Mouse (Mus musculus): ENCODE measurements at regions not wholly inside any gene's neighbourhood (a gene's known extent, or its start where the extent isn't known, plus 50 kb on each side); places are given as distances from the start of the nearest gene placed in this dataset.
"Not testable (repeated sequence)": the region's sequence is repeated elsewhere in the genome, so short reads cannot be mapped to it uniquely, and the experiment has no call there.

GRCm38 (mm10) chr12:47160626-47161025 lies 341.9 kb upstream of the Nova1 start:
- ATAC-seq (ENCODE audit: low FRiP score, low read depth) = no peak
- H3K27me3 ChIP-seq = 0 out of 2 replicates have a peak, but pooled peaks cover 2% of the 10 kb centered on the region
- no peak overlapping the region for H3K4me2 ChIP-seq (replicated peaks)
- H3K36me3 ChIP-seq = no peaks in the 10 kb centered on the region
- WGBS = 61% methylated on average over 1 of the region's 1 CpGs
- no peaks in the 10 kb centered on the region for H3K9me3 ChIP-seq
- peaks cover 6% of the 10 kb centered on the region; the same call in 1 of the 2 replicates for H3K4me1 ChIP-seq
- no peak overlapping the region for H3K27ac ChIP-seq
- no peak overlapping the region for H3K4me3 ChIP-seq
- no peak overlapping the region for H3K9ac ChIP-seq

GRCm38 (mm10) chr12:47155916-47156315 lies 337.2 kb upstream of the Nova1 start:
- ATAC-seq (ENCODE audit: low FRiP score, low read depth); H3K27ac ChIP-seq; H3K4me1 ChIP-seq; H3K9me3 ChIP-seq; H3K4me2 ChIP-seq (replicated peaks); H3K9ac ChIP-seq; H3K27me3 ChIP-seq; H3K36me3 ChIP-seq; H3K4me3 ChIP-seq: not testable (repeated sequence)
- 39% methylated on average over 3 of the region's 3 CpGs for WGBS

GRCm38 (mm10) chr12:47140677-47141076 lies 321.9 kb upstream of the Nova1 start:
- Histone ChIP-seq H3K9ac (no peak overlapping the region), H3K4me1 (no peaks in the 10 kb centered on the region), H3K9me3 (no peaks in the 10 kb centered on the region), H3K27me3 (no peaks in the 10 kb centered on the region), H3K27ac (no peak overlapping the region), H3K4me2 (replicated peaks) (no peak overlapping the region), H3K36me3 (no peaks in the 10 kb centered on the region), H3K4me3 (no peak overlapping the region)
- WGBS = 65% methylated on average over 4 of the region's 4 CpGs
- no peak for ATAC-seq (ENCODE audit: low FRiP score, low read depth)

DNA sequence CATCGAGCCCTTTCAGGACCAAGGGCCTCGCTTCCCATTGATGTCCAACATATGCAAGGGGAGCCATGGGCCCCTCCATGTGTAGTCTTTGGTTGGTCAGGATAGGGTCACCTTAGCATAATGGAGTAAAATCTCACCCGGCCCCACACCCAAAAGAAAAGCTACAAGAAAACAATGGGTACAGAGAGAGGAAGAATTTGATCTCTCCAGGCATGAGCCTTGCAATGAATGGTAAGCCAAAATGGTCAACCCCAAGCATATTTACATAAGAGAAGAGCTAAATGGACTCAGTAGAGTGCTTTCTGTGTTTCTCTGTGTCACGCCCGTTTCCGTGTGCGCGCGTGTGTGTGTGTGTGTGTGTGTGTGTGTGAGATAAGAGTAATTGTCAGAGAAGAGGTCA lies 311.1 kb upstream of the Nova1 start:
- H3K4me1 ChIP-seq = no peaks in the 10 kb centered on the region
- 95% methylated on average over 9 of the region's 9 CpGs for WGBS
- H3K9me3 ChIP-seq = no peaks in the 10 kb centered on the region
- ATAC-seq (ENCODE audit: low FRiP score, low read depth) = no peak
- no peak overlapping the region for H3K4me2 ChIP-seq (replicated peaks)
- no peak overlapping the region for H3K27ac ChIP-seq
- H3K36me3 ChIP-seq = no peaks in the 10 kb centered on the region
- H3K27me3 ChIP-seq = no peaks in the 10 kb centered on the region
- no peak overlapping the region for H3K9ac ChIP-seq
- no peak overlapping the region for H3K4me3 ChIP-seq

- Histone ChIP-seq H3K4me3 (no peak overlapping the region), H3K36me3 (no peaks in the 10 kb centered on the region), H3K4me1 (no peaks in the 10 kb centered on the region), H3K27ac (no peak overlapping the region), H3K4me2 (replicated peaks) (no peak overlapping the region), H3K9ac (no peak overlapping the region), H3K9me3 (no peaks in the 10 kb centered on the region), H3K27me3 (no peaks in the 10 kb centered on the region)
- ATAC-seq (ENCODE audit: low FRiP score, low read depth) = no peak
- WGBS = 81% methylated on average over 3 of the region's 3 CpGs
Measured at GRCm38 (mm10) chr12:47128596-47128995, 309.9 kb upstream of the Nova1 start.

DNA sequence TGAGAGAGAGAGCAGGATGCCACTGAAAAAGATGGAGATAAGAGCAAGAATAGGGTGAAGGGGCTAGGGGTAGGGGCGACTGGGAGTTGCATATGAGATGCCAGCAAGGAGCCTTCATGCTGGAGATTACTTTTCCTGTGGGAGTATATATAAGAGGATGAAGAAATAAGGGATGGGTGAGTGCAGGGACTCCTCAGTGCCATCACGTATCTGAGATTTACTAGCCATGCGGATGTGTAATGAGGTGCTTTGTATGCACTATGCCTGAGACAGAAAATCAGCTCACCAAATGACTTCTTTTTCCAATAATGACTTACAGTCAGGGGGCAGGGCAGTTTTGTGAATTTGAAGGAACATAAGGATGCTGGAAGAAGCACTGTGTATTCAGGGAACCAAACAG lies 302.7 kb upstream of the Nova1 start:
- 77% methylated on average over 3 of the region's 3 CpGs for WGBS
- Histone ChIP-seq H3K27ac (no peak overlapping the region), H3K4me1 (no peaks in the 10 kb centered on the region), H3K36me3 (no peaks in the 10 kb centered on the region), H3K4me3 (no peak overlapping the region), H3K9me3 (no peaks in the 10 kb centered on the region), H3K4me2 (replicated peaks) (no peak overlapping the region), H3K9ac (no peak overlapping the region), H3K27me3 (no peaks in the 10 kb centered on the region)
- no peak for ATAC-seq (ENCODE audit: low FRiP score, low read depth)

- 36% methylated on average over 3 of the region's 3 CpGs for WGBS
Measured at GRCm38 (mm10) chr12:47117504-47117903, 298.8 kb upstream of the Nova1 start.

GRCm38 (mm10) chr12:47089234-47089633 lies 270.5 kb upstream of the Nova1 start:
- H3K4me3 ChIP-seq = no peak overlapping the region
- H3K4me2 ChIP-seq (replicated peaks) = no peak overlapping the region
- no peak overlapping the region for H3K27ac ChIP-seq
- no peak for ATAC-seq (ENCODE audit: low FRiP score, low read depth)
- no peak overlapping the region for H3K9ac ChIP-seq
- no peaks in the 10 kb centered on the region for H3K36me3 ChIP-seq
- H3K4me1 ChIP-seq = no peaks in the 10 kb centered on the region
- H3K9me3 ChIP-seq = no peaks in the 10 kb centered on the region
- no peaks in the 10 kb centered on the region for H3K27me3 ChIP-seq

More at GRCm38 (mm10) chr12:47117504-47117903, 298.8 kb upstream of the Nova1 start:
- Histone ChIP-seq H3K36me3 (no peaks in the 10 kb centered on the region), H3K27me3 (no peaks in the 10 kb centered on the region), H3K4me2 (replicated peaks) (no peak overlapping the region), H3K9ac (no peak overlapping the region), H3K9me3 (no peaks in the 10 kb centered on the region), H3K4me1 (no peaks in the 10 kb centered on the region), H3K4me3 (no peak overlapping the region), H3K27ac (no peak overlapping the region)
- ATAC-seq (ENCODE audit: low FRiP score, low read depth) = no peak

- 63% methylated on average over 2 of the region's 2 CpGs for WGBS
- Histone ChIP-seq H3K36me3 (no peaks in the 10 kb centered on the region), H3K4me2 (replicated peaks) (no peak overlapping the region), H3K4me1 (no peaks in the 10 kb centered on the region), H3K27ac (no peak overlapping the region), H3K4me3 (no peak overlapping the region), H3K27me3 (no peaks in the 10 kb centered on the region), H3K9me3 (no peaks in the 10 kb centered on the region), H3K9ac (no peak overlapping the region)
- ATAC-seq (ENCODE audit: low FRiP score, low read depth) = no peak
Measured at GRCm38 (mm10) chr12:47074961-47075360, 256.2 kb upstream of the Nova1 start.

DNA sequence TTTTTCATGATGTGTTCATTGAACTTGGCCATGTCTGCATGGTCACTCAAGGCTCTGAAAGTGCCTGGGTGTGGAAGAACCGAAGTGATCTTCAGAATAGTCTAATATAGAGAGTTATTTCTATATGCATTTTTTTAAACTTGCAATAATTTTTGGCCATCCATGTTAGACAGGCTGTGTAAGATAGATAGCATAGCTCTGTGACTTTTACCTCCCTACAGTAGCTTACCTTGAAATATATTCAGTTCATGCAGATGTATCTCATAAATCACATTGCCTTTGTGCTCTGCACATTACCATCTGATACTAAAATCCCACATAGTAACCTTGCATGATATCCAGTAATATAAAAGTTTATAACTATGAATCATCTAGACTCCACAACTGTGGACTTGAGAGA lies 233.7 kb upstream of the Nova1 start:
- no peak for ATAC-seq (ENCODE audit: low FRiP score, low read depth)
- Histone ChIP-seq H3K4me1 (no peaks in the 10 kb centered on the region), H3K4me2 (replicated peaks) (no peak overlapping the region), H3K27ac (no peak overlapping the region), H3K27me3 (no peaks in the 10 kb centered on the region), H3K9me3 (no peaks in the 10 kb centered on the region), H3K36me3 (no peaks in the 10 kb centered on the region), H3K4me3 (no peak overlapping the region), H3K9ac (no peak overlapping the region)
- 89% methylated on average over 1 of the region's 1 CpGs for WGBS

DNA sequence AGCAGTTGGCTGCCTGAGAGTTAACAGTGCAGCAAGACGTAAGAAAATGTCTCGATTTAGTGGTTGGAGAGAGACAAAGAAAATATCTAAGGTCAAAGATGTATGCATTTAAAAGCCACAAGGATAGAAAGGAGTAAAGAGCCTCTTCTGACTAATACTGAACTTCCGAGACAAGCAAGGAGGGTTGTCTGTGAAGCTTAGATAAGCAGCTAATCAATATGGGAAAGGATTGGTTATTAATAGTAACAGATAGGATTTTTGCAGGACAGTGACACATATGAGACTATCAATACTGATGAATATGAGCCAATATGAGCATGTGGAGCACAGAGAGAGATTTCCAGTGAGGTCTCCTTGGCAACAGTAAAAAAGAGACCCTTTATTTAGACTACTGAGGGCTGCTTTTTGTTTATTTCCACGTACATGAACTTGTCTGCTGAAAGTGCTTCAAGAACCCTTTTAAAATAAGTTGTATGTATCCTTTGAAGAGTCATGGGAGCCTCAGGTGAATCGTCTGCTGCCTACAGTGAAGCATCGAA lies 202.2 kb upstream of the Nova1 start:
- H3K4me1 ChIP-seq = no peaks in the 10 kb centered on the region
- H3K27me3 ChIP-seq = no peaks in the 10 kb centered on the region
- no peaks in the 10 kb centered on the region for H3K9me3 ChIP-seq
- no peak for ATAC-seq (ENCODE audit: low FRiP score, low read depth)
- H3K4me2 ChIP-seq (replicated peaks) = no peak overlapping the region
- no peaks in the 10 kb centered on the region for H3K36me3 ChIP-seq
- WGBS = 76% methylated on average over 6 of the region's 6 CpGs
- H3K4me3 ChIP-seq = no peak overlapping the region
- no peak overlapping the region for H3K9ac ChIP-seq
- no peak overlapping the region for H3K27ac ChIP-seq

DNA sequence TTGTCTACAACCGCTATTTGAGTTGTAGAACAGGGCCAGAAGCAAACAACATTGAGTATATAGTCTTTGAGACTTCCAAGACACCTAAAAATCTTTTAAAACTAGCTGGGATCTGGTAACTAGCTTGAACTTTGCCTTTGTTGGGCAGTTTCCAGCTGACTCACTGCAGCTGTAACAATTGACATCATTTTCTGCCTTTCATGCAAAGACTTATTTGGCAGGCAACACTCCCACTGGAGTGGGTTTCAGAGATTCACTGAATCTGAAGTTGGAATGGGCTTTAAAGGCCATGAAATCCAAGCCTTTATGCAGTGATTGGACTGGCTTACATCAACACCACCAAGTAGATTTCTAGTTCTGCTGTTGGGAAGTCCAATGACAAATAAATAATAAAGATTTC lies 173.6 kb upstream of the Nova1 start:
- peak; percentile 59 for ATAC-seq (ENCODE audit: low FRiP score, low read depth)
- no peak overlapping the region for H3K9ac ChIP-seq
- H3K27ac ChIP-seq = no peak overlapping the region
- H3K27me3 ChIP-seq = no peaks in the 10 kb centered on the region
- H3K4me3 ChIP-seq = no peak overlapping the region
- WGBS = 71% methylated on average over 1 of the region's 1 CpGs
- no peaks in the 10 kb centered on the region for H3K4me1 ChIP-seq
- H3K9me3 ChIP-seq = no peaks in the 10 kb centered on the region
- H3K4me2 ChIP-seq (replicated peaks) = no peak overlapping the region
- H3K36me3 ChIP-seq = no peaks in the 10 kb centered on the region

DNA sequence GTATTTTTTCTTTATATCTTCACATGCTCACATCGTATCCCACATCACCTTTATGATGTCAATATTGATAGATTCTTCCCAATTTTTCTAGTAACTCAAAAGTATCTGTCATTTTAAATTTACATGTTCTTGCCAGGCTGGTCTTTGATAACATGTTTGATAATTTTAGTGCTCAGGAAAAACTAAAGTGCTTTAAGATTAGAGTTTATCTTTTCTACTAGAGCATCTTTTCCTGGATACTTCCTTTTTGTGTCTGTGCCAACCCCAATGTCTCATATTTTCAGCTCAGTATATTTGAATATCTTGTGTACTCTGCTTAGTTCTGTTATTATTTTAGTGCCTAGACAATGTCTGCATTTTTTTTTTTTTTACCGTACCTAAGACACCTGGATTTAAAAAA lies 170.2 kb upstream of the Nova1 start:
- 86% methylated on average over 2 of the region's 2 CpGs for WGBS

More for the DNA sequence above, 170.2 kb upstream of the Nova1 start:
- Histone ChIP-seq H3K4me2 (replicated peaks) (no peak overlapping the region), H3K27ac (no peak overlapping the region), H3K9me3 (no peaks in the 10 kb centered on the region), H3K36me3 (no peaks in the 10 kb centered on the region), H3K4me3 (no peak overlapping the region), H3K4me1 (no peaks in the 10 kb centered on the region), H3K27me3 (no peaks in the 10 kb centered on the region), H3K9ac (no peak overlapping the region)
- ATAC-seq (ENCODE audit: low FRiP score, low read depth) = no peak
